Comparison of ENCODE assay signal across 8 mouse cellular contexts in genomic region chr19:59074841-59075471, GRCm38 (mm10). TPM values are rescaled to one million over a fixed set of nuclear protein-coding genes. Genes with fewer than 3 reads are reported as not detected.
DNase-seq lines count a peak whose midpoint lies in the region; ATAC-seq and TF ChIP-seq lines count a peak whose summit lies in the region.

No protein-coding gene starts in this region.

- TF ChIP-seq EP300 in stomach, postnatal 0 days (optimal IDR thresholded peaks at IDR 0.05): no peak

- H3K36me3 ChIP-seq in heart, embryonic 11.5 days (ENCODE audit: control insufficient read depth, insufficient read depth, low read length): no peaks in the 10 kb centered on the region
- H3K36me3 ChIP-seq in macrophage (ENCODE audit: inconsistent target): no peaks in the 10 kb centered on the region
- no peaks in the 10 kb centered on the region for H3K36me3 ChIP-seq in stomach, postnatal 0 days (ENCODE audit: control insufficient read depth, insufficient read depth, low read length)

- peaks cover 42% of the 10 kb centered on the region for H3K79me2 ChIP-seq in macrophage (ENCODE audit: inconsistent target)

- H3K4me1 ChIP-seq in brown adipose tissue, adult 24 weeks (ENCODE audit: control insufficient read depth, insufficient read depth, insufficient read length, low read length): peaks cover 8% of the 10 kb centered on the region; the same call in 1 of the 2 replicates
- H3K4me1 ChIP-seq in heart, embryonic 11.5 days (ENCODE audit: control insufficient read depth, insufficient read depth, low read length): peaks cover 3% of the 10 kb centered on the region; the same call in 1 of the 2 replicates
- H3K4me1 ChIP-seq in stomach, postnatal 0 days (replicated peaks; ENCODE audit: control insufficient read depth, insufficient read depth): no peaks in the 10 kb centered on the region

- H3K9me3 ChIP-seq in heart, embryonic 11.5 days (replicated peaks; ENCODE audit: control insufficient read depth, low read length): no peaks in the 10 kb centered on the region
- H3K9me3 ChIP-seq in stomach, postnatal 0 days (ENCODE audit: control insufficient read depth, low read length): no peaks in the 10 kb centered on the region

- H3K27ac ChIP-seq in brown adipose tissue, adult 24 weeks (replicated peaks; ENCODE audit: low read depth, low read length): peak overlapping the region; percentile 28; the same call in 1 of the 2 replicates
- no peak overlapping the region for H3K27ac ChIP-seq in heart, embryonic 11.5 days (ENCODE audit: low read depth, low read length)
- H3K27ac ChIP-seq in macrophage: peak overlapping the region; percentile 65
- peak overlapping the region; percentile 76 for H3K27ac ChIP-seq in stomach, postnatal 0 days (replicated peaks)

- peak; percentile 28 for DNase-seq in retina, embryonic 14.5 days (ENCODE audit: low spot score)
- DNase-seq in retina, postnatal 1 day: no peak
- peak; percentile 24 for DNase-seq in kidney, postnatal 10 days
- no peak for DNase-seq in stomach, postnatal 0 days (ENCODE audit: low spot score)
- DNase-seq in left cerebral cortex, adult 11 months (ENCODE audit: low spot score): no peak

- ATAC-seq in heart, embryonic 11.5 days (replicated peaks; ENCODE audit: insufficient number of reproducible peaks, low FRiP score, low TSS enrichment): peak; percentile 49; the same call in 1 of the 2 replicates
- ATAC-seq in stomach, postnatal 0 days (ENCODE audit: low FRiP score, low TSS enrichment): peak; percentile 73

- H3K4me3 ChIP-seq in brown adipose tissue, adult 24 weeks (ENCODE audit: insufficient read depth, low read depth, low read length): peak overlapping the region; percentile 74
- H3K4me3 ChIP-seq in heart, embryonic 11.5 days (ENCODE audit: low read depth, low read length): peak overlapping the region; percentile 69
- H3K4me3 ChIP-seq in macrophage (ENCODE audit: inconsistent target): peak overlapping the region; percentile 33
- peak overlapping the region; percentile 60 for H3K4me3 ChIP-seq in stomach, postnatal 0 days (ENCODE audit: low read depth, low read length)

- 4% methylated on average over 46 of the region's 46 CpGs for WGBS in heart, embryonic 11.5 days (ENCODE audit: insufficient replicate concordance)
- under 1% methylated on average over 46 of the region's 46 CpGs for WGBS in macrophage (ENCODE audit: missing documents)
- WGBS in stomach, postnatal 0 days: 3% methylated on average over 41 of the region's 46 CpGs

- H3K4me2 ChIP-seq in heart, embryonic 11.5 days: peak overlapping the region; percentile 99
- H3K4me2 ChIP-seq in stomach, postnatal 0 days (replicated peaks; ENCODE audit: low read depth): peak overlapping the region; percentile 85

- TF ChIP-seq CTCF in stomach, postnatal 0 days (IDR thresholded peaks at IDR 0.05; ENCODE audit: low read depth): no peak

- H3K27me3 ChIP-seq in heart, embryonic 11.5 days (ENCODE audit: control insufficient read depth, insufficient read depth, low read length): peaks cover 43% of the 10 kb centered on the region
- no peaks in the 10 kb centered on the region for H3K27me3 ChIP-seq in stomach, postnatal 0 days (ENCODE audit: control insufficient read depth, insufficient read depth, low read length)

- peak overlapping the region; percentile 66 for H3K9ac ChIP-seq in heart, embryonic 11.5 days (ENCODE audit: low read depth, low read length)
- H3K9ac ChIP-seq in stomach, postnatal 0 days (ENCODE audit: low read length): peak overlapping the region; percentile 66

RNA-seq across cellular contexts. Expression of gene Shtn1, which starts 0.9 kb away (rescaled TPM):
- 19.4 and 34.7 TPM in 2 replicates for polyA plus RNA-seq in brown adipose tissue, adult 24 weeks (2012; ENCODE audit: insufficient read depth, insufficient read length, missing spikeins)
- 0.76 and 1.0 TPM in 2 replicates for polyA plus RNA-seq in heart, embryonic 11.5 days (2014; fragmentation: Nextera tagmentation; extraction: Ambion mirVana)
- 100 to 1,000 TPM in 15 of 26 experiments, 10 to 100 TPM in 11; 19.7 to 156 (median 106) TPM for total RNA-seq in macrophage (2018; cell fraction: chromatin; rRNA removed)
- 10 to 100 TPM; 28.6 to 71.5 (median 54.5) TPM for total RNA-seq in macrophage (2018; cell fraction: cytosol; rRNA removed)
- total RNA-seq in macrophage (2018; cell fraction: nucleus; rRNA removed): 10 to 100 TPM; 20.1 to 98.1 (median 64.4) TPM
- polyA plus RNA-seq in macrophage (2018): 31.2 to 80.8 TPM (median 43.7 TPM) in 3 replicates
- 13.4 and 14.6 TPM in 2 replicates for polyA plus RNA-seq in stomach, postnatal 0 days (2015; fragmentation: Nextera tagmentation; extraction: Ambion mirVana)

Comparison
In these comparisons a context has a peak if more than half of its experiments do, and no peak if none do; other contexts are left out.
1. DNase-seq: peak in retina, embryonic 14.5 days (single experiment) and kidney, postnatal 10 days (single experiment); none in retina, postnatal 1 day (single experiment), stomach, postnatal 0 days (single experiment) and left cerebral cortex, adult 11 months (single experiment).
2. Peak in every context shown above with its lines, with median percentiles within 50 percentile points of each other: H3K4me3 ChIP-seq.